Mouse (Mus musculus) hindbrain, embryonic 13.5 days (tissue): ENCODE data around the gene Ttc4. TPM values are rescaled to one million over a fixed set of nuclear protein-coding genes. Genes with fewer than 3 reads are reported as not detected.

Experiments
- ATAC-seq: fragments of 200-750 bp; cut with Nextera tagmentation; 2 replicates; pipeline ENCODE4 v1.8.0; 2017; ENCODE audit warnings: moderate TSS enrichment; ENCODE audit not compliant: low FRiP score
- H3K27ac ChIP-seq: fragments of 300-500 bp; sonication (generic); 2 replicates; pipeline ENCODE4 v1.5.1; 2015; ENCODE audit warnings: inconsistent platforms, mild to moderate bottlenecking, moderate library complexity
- H3K27me3 ChIP-seq: fragments of 300-500 bp; sonication (generic); 2 replicates; pipeline ENCODE4 v1.6.1; 2015; ENCODE audit warnings: mild to moderate bottlenecking, inconsistent platforms
- H3K36me3 ChIP-seq: fragments of 300-500 bp; sonication (generic); 2 replicates; pipeline ENCODE4 v1.6.1; 2015; ENCODE audit warnings: mild to moderate bottlenecking, inconsistent platforms
- H3K4me1 ChIP-seq: fragments of 300-500 bp; sonication (generic); replicated peaks from 2 replicates; pipeline ENCODE4 v1.6.1; 2015; ENCODE audit warnings: inconsistent platforms
- H3K4me2 ChIP-seq: fragments of 300-500 bp; sonication (generic); 2 replicates; pipeline ENCODE4 v1.6.1; 2015; ENCODE audit warnings: inconsistent platforms, mild to moderate bottlenecking, moderate library complexity
- H3K4me3 ChIP-seq: fragments of 300-500 bp; sonication (generic); 2 replicates; pipeline ENCODE4 v1.5.1; 2015; ENCODE audit warnings: mild to moderate bottlenecking, inconsistent platforms
- H3K9ac ChIP-seq: fragments of 300-500 bp; sonication (generic); 2 replicates; pipeline ENCODE4 v1.6.1; 2015; ENCODE audit warnings: mild to moderate bottlenecking, inconsistent platforms
- H3K9me3 ChIP-seq: fragments of 300-500 bp; sonication (generic); 2 replicates; pipeline ENCODE4 v1.6.1; 2016; ENCODE audit warnings: inconsistent platforms
- WGBS: fragments of 180-500 bp; shearing (Covaris S2); methylation state at CpG from one replicate; pipeline ENCODE4 v1.1.7; 2015; 5-methylcytosine and 5-hydroxymethylcytosine counted together
- polyA plus RNA-seq: library from polyadenylated mRNA; unstranded; fragments of >200 nt; fragmentation: Nextera tagmentation; extraction: Ambion mirVana; gene quantifications from 2 replicates; pipeline ENCODE4 v1.2.1, GENCODE M21; 2015

The Ttc4 gene
- polyA plus RNA-seq = 111 and 112 TPM in 2 replicates

GRCm38 (mm10) chr4:106678442-106679118 is at the start of gene Ttc4:
Ttc4 (minus strand) TSS chr4:106678944.
- WGBS = under 1% methylated on average over 43 of the region's 43 CpGs

DNA sequence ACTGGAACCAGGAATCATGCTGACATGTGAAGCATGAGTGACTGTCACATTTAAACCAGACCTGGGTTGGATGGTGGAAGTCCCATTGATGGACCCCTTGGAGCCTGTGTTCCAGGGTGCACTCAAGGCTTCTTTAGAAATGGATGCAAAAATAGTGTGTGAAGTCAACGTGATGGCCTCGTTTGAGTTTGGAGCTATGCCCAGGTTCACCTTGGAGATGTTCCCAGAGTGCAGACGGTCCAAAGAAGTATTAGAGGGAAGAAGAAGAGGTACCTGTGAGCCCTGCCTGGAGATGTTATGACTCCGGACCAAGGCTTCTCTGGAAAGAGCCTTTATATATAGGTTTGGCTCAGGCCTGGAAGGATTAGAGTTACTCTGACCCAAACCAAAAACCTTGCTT is 41.9 kb upstream of the Ttc4 start:
- Histone ChIP-seq H3K4me3 (no peak overlapping the region), H3K36me3 (no peaks in the 10 kb centered on the region), H3K9ac (no peak overlapping the region), H3K27ac (no peak overlapping the region), H3K4me2 (no peak overlapping the region), H3K4me1 (no peaks in the 10 kb centered on the region), H3K9me3 (no peaks in the 10 kb centered on the region), H3K27me3 (no peaks in the 10 kb centered on the region)
- WGBS = 93% methylated on average over 4 of the region's 4 CpGs
- no peak for ATAC-seq

More at GRCm38 (mm10) chr4:106678442-106679118, at the start of gene Ttc4:
- Histone ChIP-seq H3K4me1 (peaks cover 11% of the 10 kb centered on the region), H3K9ac (peak within 1 kb of the TSS; percentile 83), H3K4me3 (peak within 1 kb of the TSS; percentile 82), H3K27me3 (no peaks in the 10 kb centered on the region), H3K27ac (no peak within 1 kb of the TSS), H3K4me2 (peak within 1 kb of the TSS; percentile 90), H3K9me3 (no peaks in the 10 kb centered on the region), H3K36me3 (peaks cover 33% of the 10 kb centered on the region)
- peak; percentile 95 for ATAC-seq

DNA sequence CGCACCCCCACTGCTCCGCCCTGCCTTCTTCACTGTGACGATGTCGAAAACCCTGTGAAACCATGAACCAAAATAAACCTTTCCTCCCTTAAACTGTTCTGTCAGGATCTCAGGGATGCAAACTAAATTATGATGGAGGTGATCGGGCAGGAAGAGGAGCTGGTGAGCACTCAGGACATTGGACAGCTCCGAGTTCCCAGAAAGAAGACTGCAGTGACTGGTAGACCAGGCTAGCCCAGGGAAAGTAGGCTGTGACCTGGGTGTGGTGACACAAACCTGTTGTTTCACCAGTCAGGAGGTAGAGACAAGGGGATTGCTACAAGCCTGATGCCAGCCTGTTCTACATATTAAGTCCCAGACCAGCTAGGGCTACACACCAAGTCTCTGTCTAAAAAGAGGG is 34.9 kb upstream of the Ttc4 start:
- H3K4me1 ChIP-seq = 0 out of 2 replicates have a peak, but pooled peaks cover 7% of the 10 kb centered on the region
- H3K4me3 ChIP-seq = no peak overlapping the region
- H3K9me3 ChIP-seq = no peaks in the 10 kb centered on the region
- H3K36me3 ChIP-seq = no peaks in the 10 kb centered on the region
- H3K4me2 ChIP-seq = no peak overlapping the region
- H3K27ac ChIP-seq = no peak overlapping the region
- 93% methylated on average over 6 of the region's 6 CpGs for WGBS
- no peak for ATAC-seq
- H3K27me3 ChIP-seq = peaks cover 11% of the 10 kb centered on the region; the same call in 1 of the 2 replicates
- no peak overlapping the region for H3K9ac ChIP-seq

- ATAC-seq = 0 out of 2 replicates have a peak, but pooled peaks have one; percentile 36
- H3K4me2 ChIP-seq = no peak overlapping the region
- H3K27me3 ChIP-seq = peaks cover 11% of the 10 kb centered on the region; the same call in 1 of the 2 replicates
- H3K4me1 ChIP-seq = peaks cover 20% of the 10 kb centered on the region
- H3K9me3 ChIP-seq = no peaks in the 10 kb centered on the region
- no peak overlapping the region for H3K4me3 ChIP-seq
- H3K27ac ChIP-seq = no peak overlapping the region
- no peaks in the 10 kb centered on the region for H3K36me3 ChIP-seq
- 0% methylated on average over 8 of the region's 8 CpGs for WGBS
- no peak overlapping the region for H3K9ac ChIP-seq
Measured at GRCm38 (mm10) chr4:106708408-106708807, 29.7 kb upstream of the Ttc4 start.

GRCm38 (mm10) chr4:106707957-106708356 is 29.2 kb upstream of the Ttc4 start:
- Histone ChIP-seq H3K27ac (no peak overlapping the region), H3K9me3 (no peaks in the 10 kb centered on the region), H3K36me3 (no peaks in the 10 kb centered on the region), H3K4me2 (no peak overlapping the region), H3K4me1 (peaks cover 20% of the 10 kb centered on the region), H3K4me3 (no peak overlapping the region), H3K9ac (no peak overlapping the region), H3K27me3 (peaks cover 11% of the 10 kb centered on the region; the same call in 1 of the 2 replicates)
- 30% methylated on average over 5 of the region's 5 CpGs for WGBS
- peak; percentile 21; the same call in 1 of the 2 replicates for ATAC-seq

DNA sequence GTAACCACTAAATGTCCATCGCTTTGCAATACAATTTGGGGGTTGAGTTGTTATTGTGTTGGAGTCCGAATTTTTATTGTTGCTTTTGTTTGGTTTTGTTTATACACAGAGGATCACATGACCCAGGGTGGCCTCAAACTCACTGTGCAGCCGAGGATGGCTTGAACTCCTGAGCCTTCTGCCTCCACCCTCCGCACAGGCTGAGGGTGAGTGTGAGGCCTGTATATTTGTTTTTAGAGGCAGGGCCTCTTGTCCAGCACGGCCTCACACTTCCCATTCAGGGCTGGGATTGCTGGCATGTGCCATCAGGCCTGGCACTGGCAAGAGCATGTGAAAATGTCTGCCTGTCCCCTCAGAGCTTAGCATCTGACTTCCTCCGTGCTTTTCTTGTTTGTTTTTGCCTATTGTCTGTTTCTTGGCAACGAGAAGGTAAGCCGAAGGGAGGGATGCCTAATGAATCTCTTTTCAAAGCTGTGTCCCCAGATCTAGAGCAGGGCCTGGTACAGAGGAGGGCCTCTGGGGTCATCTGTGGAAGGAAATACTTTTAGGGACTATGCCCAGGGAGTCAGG is 26.4 kb upstream of the Ttc4 start:
- ATAC-seq = no peak
- WGBS = 32% methylated on average over 8 of the region's 8 CpGs
- Histone ChIP-seq H3K36me3 (no peaks in the 10 kb centered on the region), H3K4me3 (no peak overlapping the region), H3K4me1 (peaks cover 32% of the 10 kb centered on the region), H3K27me3 (peaks cover 6% of the 10 kb centered on the region), H3K27ac (peak overlapping the region; percentile 76), H3K4me2 (no peak overlapping the region), H3K9ac (peak overlapping the region; percentile 51), H3K9me3 (no peaks in the 10 kb centered on the region)

DNA sequence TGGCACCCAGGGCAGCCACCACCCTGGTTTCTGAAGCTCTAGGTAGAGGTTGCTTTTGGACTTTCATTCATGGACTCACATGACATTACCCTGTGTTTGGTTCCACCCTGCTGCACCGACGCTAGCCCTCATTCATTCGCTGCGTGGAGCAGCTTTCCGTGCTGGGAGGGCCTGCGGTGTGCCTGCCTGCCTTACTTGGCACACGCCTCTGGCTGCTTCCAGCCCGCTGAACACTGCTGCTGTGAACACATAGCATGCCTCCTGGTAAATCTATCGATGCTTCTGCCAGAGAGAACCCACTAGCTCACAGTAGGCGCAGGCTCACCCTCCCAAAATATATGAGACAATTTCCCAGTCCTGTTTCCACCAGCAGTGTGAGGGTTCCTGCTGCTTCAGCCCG is 25.7 kb upstream of the Ttc4 start:
- peak overlapping the region; percentile 76 for H3K27ac ChIP-seq
- peak overlapping the region; percentile 35; the same call in 1 of the 2 replicates for H3K9ac ChIP-seq
- no peak overlapping the region for H3K4me2 ChIP-seq
- no peaks in the 10 kb centered on the region for H3K9me3 ChIP-seq
- H3K4me3 ChIP-seq = no peak overlapping the region
- no peaks in the 10 kb centered on the region for H3K36me3 ChIP-seq
- no peak for ATAC-seq
- 42% methylated on average over 11 of the region's 11 CpGs for WGBS
- H3K4me1 ChIP-seq = peaks cover 39% of the 10 kb centered on the region
- peaks cover 3% of the 10 kb centered on the region for H3K27me3 ChIP-seq

DNA sequence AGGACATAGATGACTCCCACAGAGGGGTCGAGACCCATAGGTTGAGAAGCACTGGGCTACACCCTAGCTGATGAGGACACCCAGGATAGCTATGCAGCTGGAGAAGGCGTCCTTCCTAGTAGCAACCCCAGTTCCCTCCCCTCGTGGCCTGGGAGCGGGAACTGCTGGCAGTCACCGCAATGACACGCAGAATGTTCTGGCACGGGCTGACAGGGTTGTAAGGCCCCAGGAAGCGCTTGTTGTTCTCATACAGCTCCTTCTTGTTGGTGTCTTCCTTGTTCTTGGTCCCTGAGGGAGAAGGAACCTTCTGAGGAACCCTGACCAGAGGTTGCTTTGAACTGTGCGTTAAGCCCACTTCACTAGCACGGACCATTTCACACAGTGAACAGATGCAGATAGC is 25.2 kb upstream of the Ttc4 start:
- H3K4me2 ChIP-seq = no peak overlapping the region
- no peaks in the 10 kb centered on the region; the same call in 1 of the 2 replicates for H3K27me3 ChIP-seq
- H3K4me1 ChIP-seq = peaks cover 39% of the 10 kb centered on the region
- H3K36me3 ChIP-seq = no peaks in the 10 kb centered on the region
- no peaks in the 10 kb centered on the region for H3K9me3 ChIP-seq
- ATAC-seq = no peak
- WGBS = 82% methylated on average over 10 of the region's 10 CpGs
- peak overlapping the region; percentile 76 for H3K27ac ChIP-seq
- H3K4me3 ChIP-seq = no peak overlapping the region
- no peak overlapping the region for H3K9ac ChIP-seq

GRCm38 (mm10) chr4:106700798-106701197 is 22.1 kb upstream of the Ttc4 start:
- no peak overlapping the region for H3K4me3 ChIP-seq
- no peak overlapping the region for H3K4me2 ChIP-seq
- ATAC-seq = no peak
- H3K27me3 ChIP-seq = no peaks in the 10 kb centered on the region; the same call in 1 of the 2 replicates
- H3K9me3 ChIP-seq = no peaks in the 10 kb centered on the region
- peaks cover 44% of the 10 kb centered on the region for H3K4me1 ChIP-seq
- no peak overlapping the region for H3K9ac ChIP-seq
- H3K27ac ChIP-seq = peak overlapping the region; percentile 71
- WGBS = 42% methylated on average over 4 of the region's 4 CpGs
- no peaks in the 10 kb centered on the region for H3K36me3 ChIP-seq

GRCm38 (mm10) chr4:106699989-106700388 is 21.2 kb upstream of the Ttc4 start:
- Histone ChIP-seq H3K4me3 (no peak overlapping the region), H3K9ac (no peak overlapping the region), H3K27ac (peak overlapping the region; percentile 56; the same call in 1 of the 2 replicates), H3K4me1 (peaks cover 36% of the 10 kb centered on the region), H3K27me3 (peaks cover 5% of the 10 kb centered on the region; the same call in 1 of the 2 replicates), H3K9me3 (no peaks in the 10 kb centered on the region), H3K36me3 (no peaks in the 10 kb centered on the region), H3K4me2 (no peak overlapping the region)
- WGBS = 15% methylated on average over 9 of the region's 9 CpGs
- ATAC-seq = peak; percentile 36

DNA sequence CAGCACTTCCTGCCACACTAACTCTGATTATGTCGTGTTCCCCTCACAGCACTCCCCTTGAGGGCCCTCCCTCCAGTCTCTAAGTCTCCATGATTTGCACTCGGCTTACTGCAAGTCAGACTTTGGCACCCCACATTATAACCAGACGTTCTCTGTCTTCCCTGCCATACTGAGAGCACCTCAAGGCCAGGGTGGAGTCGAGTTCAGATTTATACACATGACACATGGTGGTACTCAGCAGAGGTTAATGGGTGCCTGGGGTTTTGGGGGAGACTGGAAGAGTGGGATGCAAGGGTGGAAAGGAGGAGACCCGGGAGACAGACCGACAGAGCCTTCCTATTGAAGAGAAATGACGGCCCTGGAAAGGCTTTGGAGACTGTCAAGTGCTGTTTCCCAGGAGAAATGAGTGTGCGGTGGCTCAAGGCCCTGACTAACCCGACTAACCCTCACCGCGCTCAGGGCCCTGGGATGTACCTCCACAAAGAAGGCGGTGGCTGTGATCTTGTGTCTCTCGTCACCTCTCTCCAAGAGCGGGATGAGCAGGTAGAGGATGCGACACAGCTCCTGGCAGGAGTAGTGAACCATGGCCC is 15.2 kb upstream of the Ttc4 start:
- WGBS = 89% methylated on average over 15 of the region's 15 CpGs
- ATAC-seq = no peak

GRCm38 (mm10) chr4:106688636-106689296 is 10.0 kb upstream of the Ttc4 start:
- 54% methylated on average over 3 of the region's 3 CpGs for WGBS
- no peak for ATAC-seq

More for the DNA sequence above, 15.2 kb upstream of the Ttc4 start:
- no peaks in the 10 kb centered on the region for H3K9me3 ChIP-seq
- no peak overlapping the region for H3K4me3 ChIP-seq
- 0 out of 2 replicates have a peak, but pooled peaks cover 5% of the 10 kb centered on the region for H3K4me1 ChIP-seq
- no peak overlapping the region for H3K27ac ChIP-seq
- peaks cover 17% of the 10 kb centered on the region for H3K27me3 ChIP-seq
- H3K9ac ChIP-seq = no peak overlapping the region
- no peak overlapping the region for H3K4me2 ChIP-seq
- no peaks in the 10 kb centered on the region for H3K36me3 ChIP-seq

More at GRCm38 (mm10) chr4:106688636-106689296, 10.0 kb upstream of the Ttc4 start:
- Histone ChIP-seq H3K27me3 (peaks cover 12% of the 10 kb centered on the region), H3K9me3 (no peaks in the 10 kb centered on the region), H3K4me2 (no peak overlapping the region), H3K27ac (no peak overlapping the region), H3K36me3 (no peaks in the 10 kb centered on the region), H3K4me1 (no peaks in the 10 kb centered on the region), H3K4me3 (no peak overlapping the region), H3K9ac (no peak overlapping the region)
